Mouse (Mus musculus): ENCODE measurements at regions not wholly inside any gene's neighbourhood (a gene's known extent, or its start where the extent isn't known, plus 50 kb on each side); places are given as distances from the start of the nearest gene placed in this dataset.

GRCm38 (mm10) chr16:71622664-71623063 is 685.4 kb upstream of the Robo1 start:
- no peak for DNase-seq (ENCODE audit: inconsistent ontology term)

- no peak for DNase-seq (ENCODE audit: inconsistent ontology term)
Observed at GRCm38 (mm10) chr16:71640361-71640760, 667.7 kb upstream of the Robo1 start.

- DNase-seq (ENCODE audit: inconsistent ontology term) = no peak
Observed at GRCm38 (mm10) chr16:71643223-71643622, 664.9 kb upstream of the Robo1 start.

DNA sequence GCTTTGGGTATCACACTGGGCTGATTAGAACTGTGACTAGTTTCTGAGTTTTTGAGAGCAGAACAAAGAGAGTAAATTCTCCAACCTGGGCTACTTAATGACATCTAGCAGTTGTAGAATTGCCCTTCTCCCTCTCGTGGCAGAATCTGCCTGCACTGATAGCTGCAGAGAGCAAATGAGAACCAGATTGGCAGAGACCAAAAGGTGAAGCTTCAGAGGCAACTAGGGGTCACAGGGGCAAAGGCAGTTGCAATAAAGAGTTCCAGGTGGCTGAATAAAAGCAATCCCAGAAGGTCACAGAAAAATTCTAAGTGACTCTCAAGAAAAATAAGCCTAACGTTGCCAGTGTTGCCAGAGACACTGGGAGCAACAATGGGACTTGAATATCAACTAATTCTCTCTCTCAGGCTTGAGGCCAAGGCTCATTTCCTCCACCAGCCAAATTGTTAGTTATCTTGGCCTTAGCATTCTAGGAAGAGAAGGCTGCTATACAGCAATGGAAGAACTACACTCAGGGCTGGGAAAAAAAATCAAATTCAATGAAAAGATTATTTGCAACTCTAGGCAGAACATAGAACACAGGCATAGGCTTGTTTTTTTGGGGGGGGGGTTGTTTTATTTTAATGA is 629.9 kb upstream of the Robo1 start:
- DNase-seq (ENCODE audit: inconsistent ontology term) = peak; percentile 3

DNA sequence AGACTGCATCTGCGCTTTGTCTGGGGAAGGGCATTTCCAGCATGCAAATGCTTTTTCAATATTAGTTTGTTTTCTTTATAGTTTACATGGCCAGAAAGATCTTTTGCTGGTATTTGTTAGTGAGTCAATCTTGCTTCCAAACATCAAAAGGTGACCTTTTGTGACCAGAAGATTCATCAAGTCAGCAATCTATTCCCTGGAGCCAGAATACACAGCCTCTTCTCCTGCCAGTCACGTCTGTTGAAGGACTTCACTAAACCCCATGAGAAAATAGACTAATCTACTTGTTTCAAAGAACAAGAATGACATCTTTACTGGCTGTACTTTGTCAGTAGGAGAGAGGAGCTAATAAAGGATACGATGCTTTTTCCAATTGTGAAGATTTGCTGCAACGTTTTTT is 614.6 kb upstream of the Robo1 start:
- no peak for DNase-seq (ENCODE audit: inconsistent ontology term)

- DNase-seq (ENCODE audit: inconsistent ontology term) = no peak
Observed at GRCm38 (mm10) chr16:71705846-71706245, 602.3 kb upstream of the Robo1 start.

GRCm38 (mm10) chr16:71709684-71710083 is 598.4 kb upstream of the Robo1 start:
- DNase-seq (ENCODE audit: inconsistent ontology term) = no peak

- no peak for DNase-seq (ENCODE audit: inconsistent ontology term)
Observed at GRCm38 (mm10) chr16:71711879-71712278, 596.2 kb upstream of the Robo1 start.

DNA sequence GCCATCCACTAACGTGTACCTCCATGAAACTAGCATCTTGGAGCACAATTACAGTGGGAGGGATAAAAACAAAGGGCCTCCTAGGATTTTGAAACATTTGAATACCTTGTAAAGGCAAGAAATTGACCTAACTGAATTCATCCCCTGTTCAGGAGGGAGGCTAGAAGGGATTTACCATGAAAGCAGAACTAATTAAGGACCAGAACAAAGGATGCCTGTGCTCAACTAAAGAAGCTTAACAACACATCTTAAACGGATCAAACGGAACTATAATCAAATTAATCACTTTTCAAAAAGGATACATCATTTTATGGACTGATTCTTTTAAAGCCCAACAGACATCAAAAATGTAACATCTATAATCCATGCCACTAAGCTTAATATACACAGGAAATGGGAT is 590.9 kb upstream of the Robo1 start:
- DNase-seq (ENCODE audit: inconsistent ontology term) = no peak

DNA sequence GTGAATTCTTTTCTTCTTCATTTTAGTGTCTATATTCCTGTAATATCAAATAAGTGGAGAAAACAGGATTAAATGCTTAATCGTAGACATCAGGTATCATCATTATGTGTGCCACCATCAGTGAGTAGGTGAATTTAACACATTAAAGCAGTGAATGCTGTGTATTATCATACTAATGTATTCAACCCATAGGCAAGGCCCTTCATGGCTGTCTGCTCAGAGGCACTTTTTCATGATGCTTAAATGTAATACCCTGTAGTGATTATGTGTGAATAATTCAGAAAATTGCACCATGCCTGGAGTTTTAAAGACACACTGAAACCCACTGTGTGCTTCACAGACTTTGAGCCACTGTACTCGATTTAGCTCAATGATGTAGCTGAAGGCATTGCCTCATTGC is 583.2 kb upstream of the Robo1 start:
- DNase-seq (ENCODE audit: inconsistent ontology term) = no peak

DNA sequence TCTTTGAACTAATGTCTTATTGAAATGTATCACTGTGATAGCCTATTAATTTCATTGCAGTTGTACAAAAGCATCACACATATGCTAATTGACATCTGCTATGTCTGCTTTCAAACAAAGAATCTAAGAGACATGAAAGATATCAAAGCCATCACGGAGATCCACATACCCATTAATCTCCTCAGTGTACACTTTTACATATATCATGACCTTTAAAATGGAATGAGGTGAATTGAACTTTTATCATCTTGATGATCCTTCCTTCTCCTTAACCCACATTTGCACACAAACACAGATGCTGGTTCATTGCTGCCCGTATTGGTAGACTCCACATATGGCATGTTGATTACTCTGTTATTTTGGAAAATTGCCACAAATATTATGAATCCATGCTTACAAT is 570.2 kb upstream of the Robo1 start:
- no peak for DNase-seq (ENCODE audit: inconsistent ontology term)

GRCm38 (mm10) chr16:71739104-71739503 is 569.0 kb upstream of the Robo1 start:
- DNase-seq (ENCODE audit: inconsistent ontology term) = no peak

DNA sequence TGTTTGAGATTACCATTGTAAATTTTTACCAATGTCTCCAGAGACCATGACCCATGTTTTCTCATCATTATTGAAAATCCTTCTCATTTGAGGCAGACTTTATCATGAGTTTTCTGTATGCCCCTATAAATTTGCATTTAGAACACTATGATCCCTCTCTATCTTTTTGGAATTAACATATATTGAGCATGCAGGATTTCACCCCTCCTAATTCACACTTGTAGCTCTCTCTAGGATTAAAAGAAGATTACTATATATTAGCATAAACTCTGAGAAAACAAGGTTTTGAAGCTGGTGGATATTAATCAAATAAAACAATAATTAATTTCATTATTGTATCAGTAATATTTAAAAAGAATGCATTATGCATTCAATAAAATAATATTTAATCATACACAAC is 527.2 kb upstream of the Robo1 start:
- DNase-seq (ENCODE audit: inconsistent ontology term) = no peak

DNA sequence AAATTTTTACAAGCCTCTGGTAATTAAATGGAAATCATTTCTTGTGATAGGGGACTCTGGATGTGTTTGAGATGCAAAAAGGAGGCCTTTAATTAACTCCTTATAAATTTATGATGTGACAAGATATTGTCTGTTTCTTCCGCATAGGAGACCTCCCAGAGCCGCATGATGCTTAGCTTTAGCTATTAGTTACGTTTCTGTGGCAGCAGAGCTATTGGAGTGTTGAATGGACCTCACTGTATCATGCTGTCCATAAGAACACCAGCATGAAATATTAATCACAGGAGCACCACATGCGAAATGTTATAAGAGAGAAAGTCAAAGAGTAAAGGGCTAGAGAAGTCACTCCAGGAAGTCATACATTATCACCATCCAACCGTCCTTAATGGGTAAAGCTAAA is 495.3 kb upstream of the Robo1 start:
- no peak for DNase-seq (ENCODE audit: inconsistent ontology term)

DNA sequence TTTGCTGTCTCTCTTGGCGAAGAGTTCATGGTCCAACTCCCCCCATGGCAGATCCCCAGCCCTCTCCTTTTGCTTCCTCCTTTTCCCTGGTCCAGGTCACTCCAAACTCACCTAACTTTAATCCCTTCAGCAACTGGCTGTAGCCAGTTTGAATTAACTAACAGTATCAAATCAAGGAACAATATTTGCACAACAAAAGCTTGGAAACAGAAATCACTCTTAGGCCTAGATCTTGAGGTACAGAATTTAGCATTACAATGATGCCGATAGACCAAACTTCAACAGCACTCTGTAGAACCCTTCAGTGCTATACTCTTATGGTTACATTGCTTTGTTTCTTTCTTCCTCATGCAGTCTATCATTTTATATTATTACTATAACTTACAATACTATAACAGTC is 472.8 kb upstream of the Robo1 start:
- DNase-seq (ENCODE audit: inconsistent ontology term) = no peak

GRCm38 (mm10) chr16:71850097-71850496 is 458.0 kb upstream of the Robo1 start:
- no peak for DNase-seq (ENCODE audit: inconsistent ontology term)

GRCm38 (mm10) chr16:71851590-71852190 is 456.4 kb upstream of the Robo1 start:
- DNase-seq (ENCODE audit: inconsistent ontology term) = no peak

DNA sequence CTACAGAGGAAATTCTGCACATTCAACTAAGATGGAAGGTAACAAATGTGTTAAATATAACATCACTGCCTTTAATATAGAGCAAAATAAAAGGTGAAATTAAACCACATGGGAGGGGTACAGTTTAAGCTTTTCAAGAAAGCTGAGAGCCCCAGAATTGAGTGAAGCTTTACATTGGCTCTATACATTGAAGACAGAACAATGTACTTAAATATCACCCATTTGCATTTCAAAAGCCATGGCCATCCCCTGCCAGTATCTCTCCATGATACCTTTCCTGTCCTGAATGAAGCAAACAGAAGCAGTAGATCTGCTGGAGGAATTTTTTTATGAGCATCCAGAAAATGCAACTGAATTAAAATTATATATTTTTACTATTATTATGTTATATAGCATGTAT is 450.2 kb upstream of the Robo1 start:
- DNase-seq (ENCODE audit: inconsistent ontology term) = no peak

DNA sequence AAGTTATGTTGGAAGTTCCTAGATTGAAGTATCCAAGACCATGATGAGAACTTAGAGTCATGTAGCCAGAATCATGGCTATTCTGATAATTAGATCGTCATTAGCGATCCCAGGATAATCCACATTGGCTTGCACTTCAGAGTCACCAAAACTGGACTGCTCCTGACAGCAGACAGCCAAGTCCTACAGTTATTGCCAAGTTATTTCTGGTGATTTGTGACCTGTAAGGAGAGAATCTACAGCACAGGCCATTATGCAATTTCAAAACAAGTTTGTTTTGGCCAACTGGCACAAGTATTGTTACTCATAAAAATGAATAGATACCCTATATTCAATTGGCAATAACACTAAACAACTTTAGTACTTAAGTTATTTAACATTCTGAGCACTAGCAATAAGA is 447.9 kb upstream of the Robo1 start:
- DNase-seq (ENCODE audit: inconsistent ontology term) = peak; percentile 24

DNA sequence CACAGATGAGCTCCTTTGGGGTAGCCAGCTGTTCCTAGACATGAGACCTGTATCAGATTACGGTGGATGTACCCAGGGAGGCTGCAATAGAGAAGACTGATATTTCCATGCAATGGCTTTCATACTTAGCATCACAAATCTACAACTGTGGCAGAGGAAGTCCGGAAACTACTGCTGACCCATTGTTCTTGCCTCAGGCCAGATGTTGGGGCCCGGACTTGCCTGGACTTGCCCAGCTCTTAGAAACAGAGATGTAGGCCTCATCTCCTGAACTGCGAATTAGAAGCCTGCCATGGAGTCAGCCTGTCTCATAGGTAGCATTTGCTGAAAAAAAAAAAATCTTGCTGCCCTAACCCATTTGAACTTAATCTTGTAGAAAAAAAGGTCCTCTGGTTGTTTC is 422.4 kb upstream of the Robo1 start:
- no peak for DNase-seq (ENCODE audit: inconsistent ontology term)

- no peak for DNase-seq (ENCODE audit: inconsistent ontology term)
Observed at GRCm38 (mm10) chr16:71889679-71890078, 418.4 kb upstream of the Robo1 start.

DNA sequence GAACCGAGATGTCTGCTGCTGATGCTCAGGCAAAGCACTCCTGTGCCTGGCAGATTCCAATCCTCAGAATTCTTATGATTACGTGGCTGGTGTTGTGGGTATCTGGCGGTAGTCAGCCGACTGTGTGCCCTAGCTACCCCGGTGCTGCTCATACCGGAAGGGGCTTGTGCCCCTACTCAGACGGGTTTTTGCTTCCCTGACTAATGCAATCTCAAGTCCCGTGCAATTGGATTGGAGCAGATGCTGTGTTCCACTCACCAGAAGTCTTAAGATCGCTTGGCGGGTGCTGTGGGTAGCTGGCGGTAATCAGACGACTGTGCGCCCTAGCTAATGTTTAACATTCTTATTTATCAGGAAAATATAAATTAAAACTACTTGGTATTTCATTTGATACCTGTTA is 385.0 kb upstream of the Robo1 start:
- no peak for DNase-seq (ENCODE audit: inconsistent ontology term)

GRCm38 (mm10) chr16:71944165-71944564 is 363.9 kb upstream of the Robo1 start:
- no peak for DNase-seq (ENCODE audit: inconsistent ontology term)

DNA sequence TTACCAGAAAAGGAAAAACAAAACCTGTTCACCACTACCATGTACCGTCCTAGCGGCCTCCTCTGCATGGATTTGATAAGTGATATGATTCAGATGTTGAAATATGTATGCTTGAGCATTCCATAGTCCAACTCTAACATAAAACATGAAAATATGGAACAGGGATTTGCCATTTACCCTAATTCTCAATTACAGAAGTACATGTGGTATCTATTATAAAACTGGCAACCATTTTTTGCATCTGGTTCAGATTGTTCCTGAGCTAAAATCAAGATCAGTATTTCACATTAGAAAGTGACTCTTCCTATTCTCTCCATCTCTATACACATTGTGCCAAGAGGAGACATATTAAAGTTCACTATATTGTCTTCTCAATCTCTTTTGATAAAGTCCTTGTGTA is 363.3 kb upstream of the Robo1 start:
- no peak for DNase-seq (ENCODE audit: inconsistent ontology term)

Measured in Muller cell, postnatal 12 days (primary cell).